Mouse (Mus musculus) limb, embryonic 10.5 days (tissue): ENCODE results near the gene Gm49378. TPM values are rescaled to one million over a fixed set of nuclear protein-coding genes. Genes with fewer than 3 reads are reported as not detected.
A peak's percentile ranks its signal among the peaks of the same experiment; 100 is the strongest.

Experiments used
- DNase-seq: peaks from one replicate; pipeline ENCODE4 v3.0.0-alpha.2; 2017; ENCODE audit warnings: low spot score
- H3K27ac ChIP-seq: fragments of 300-500 bp; sonication (generic); 2 replicates; pipeline ENCODE4 v1.5.1; 2016; ENCODE audit warnings: mild to moderate bottlenecking
- H3K27me3 ChIP-seq: fragments of 300-500 bp; sonication (generic); 2 replicates; pipeline ENCODE4 v1.6.1; 2016; ENCODE audit warnings: low read depth, mild to moderate bottlenecking; ENCODE audit not compliant: poor library complexity, severe bottlenecking
- H3K36me3 ChIP-seq: fragments of 300-500 bp; sonication (generic); 2 replicates; pipeline ENCODE4 v1.6.1; 2016; ENCODE audit warnings: mild to moderate bottlenecking, moderate library complexity
- H3K4me1 ChIP-seq: fragments of 300-500 bp; sonication (generic); 2 replicates; pipeline ENCODE4 v1.6.1; 2016
- H3K4me3 ChIP-seq: fragments of 300-500 bp; sonication (generic); 2 replicates; pipeline ENCODE4 v1.5.1; 2016; ENCODE audit warnings: mild to moderate bottlenecking, moderate library complexity
- H3K9me3 ChIP-seq: fragments of 300-500 bp; sonication (generic); replicated peaks from 2 replicates; pipeline ENCODE4 v1.6.1; 2016; ENCODE audit warnings: mild to moderate bottlenecking
- WGBS: fragments of 180-500 bp; shearing (Covaris S2); methylation state at CpG from one replicate; pipeline ENCODE4 v1.1.7; 2016; 5-methylcytosine and 5-hydroxymethylcytosine counted together
- polyA plus RNA-seq: library from polyadenylated mRNA; unstranded; fragments of >200 nt; fragmentation: Nextera tagmentation; extraction: Ambion mirVana; gene quantifications from 2 replicates; pipeline ENCODE4 v1.2.1, GENCODE M21; 2016

The Gm49378 gene
- polyA plus RNA-seq, 1 experiment from 2014 or later: 2.2 TPM

DNA sequence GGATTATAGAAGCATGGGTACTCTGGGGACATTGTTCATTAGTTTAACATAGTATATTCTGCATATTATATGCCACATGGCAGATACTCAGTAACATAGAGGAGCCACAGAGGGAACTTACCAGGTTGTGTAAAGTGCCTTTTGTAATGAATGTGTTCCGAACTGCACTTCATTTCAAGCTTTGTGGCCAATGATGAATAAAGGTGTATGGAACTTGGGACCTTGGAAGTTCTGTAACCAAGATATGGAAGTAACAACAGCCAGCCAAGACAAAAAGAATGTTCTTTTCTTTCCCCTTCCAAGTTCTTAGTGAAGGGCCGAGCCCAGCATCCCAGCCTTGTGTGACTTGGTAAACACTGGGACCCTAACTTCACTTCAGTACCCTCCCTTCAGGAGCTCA, 12.2 kb upstream of the Gm49378 start, which contains the start of gene Tssk4:
Gene Tssk4 (plus strand): TSS at position 301 of the 400 bp plus-strand sequence.
- H3K27me3 ChIP-seq: no peaks in the 10 kb centered on the region
- no peak within 1 kb of the TSS for H3K27ac ChIP-seq
- peaks cover 23% of the 10 kb centered on the region for H3K36me3 ChIP-seq
- H3K4me1 ChIP-seq: peaks cover 5% of the 10 kb centered on the region
- no peaks in the 10 kb centered on the region for H3K9me3 ChIP-seq
- WGBS: 98% methylated on average over 2 of the region's 2 CpGs
- DNase-seq: no peak
- H3K4me3 ChIP-seq: no peak within 1 kb of the TSS

GRCm38 (mm10) chr14:55644261-55644888, 6.7 kb upstream of the Gm49378 start:
- H3K9me3 ChIP-seq: no peaks in the 10 kb centered on the region
- DNase-seq: no peak
- H3K4me1 ChIP-seq: peaks cover 27% of the 10 kb centered on the region
- peak overlapping the region; percentile 98 for H3K4me3 ChIP-seq
- H3K27ac ChIP-seq: peak overlapping the region; percentile 59; the same call in 1 of the 2 replicates
- no peaks in the 10 kb centered on the region for H3K27me3 ChIP-seq
- 42% methylated on average over 17 of the region's 17 CpGs for WGBS
- peaks cover 49% of the 10 kb centered on the region for H3K36me3 ChIP-seq

- peaks cover 60% of the 10 kb centered on the region for H3K36me3 ChIP-seq
- peak within 1 kb of the TSS; percentile 98 for H3K27ac ChIP-seq
- H3K4me3 ChIP-seq: peak within 1 kb of the TSS; percentile 98
- peak; percentile 90 for DNase-seq
- no peaks in the 10 kb centered on the region for H3K9me3 ChIP-seq
- H3K27me3 ChIP-seq: no peaks in the 10 kb centered on the region
- peaks cover 27% of the 10 kb centered on the region for H3K4me1 ChIP-seq
- WGBS: under 1% methylated on average over 89 of the region's 89 CpGs
These were observed 5.6 kb upstream of the Gm49378 start, which contains the start of gene Tm9sf1 for GRCm38 (mm10) chr14:55643060-55643907. Gene Tm9sf1, minus strand, starts transcription at chr14:55643806.

DNA sequence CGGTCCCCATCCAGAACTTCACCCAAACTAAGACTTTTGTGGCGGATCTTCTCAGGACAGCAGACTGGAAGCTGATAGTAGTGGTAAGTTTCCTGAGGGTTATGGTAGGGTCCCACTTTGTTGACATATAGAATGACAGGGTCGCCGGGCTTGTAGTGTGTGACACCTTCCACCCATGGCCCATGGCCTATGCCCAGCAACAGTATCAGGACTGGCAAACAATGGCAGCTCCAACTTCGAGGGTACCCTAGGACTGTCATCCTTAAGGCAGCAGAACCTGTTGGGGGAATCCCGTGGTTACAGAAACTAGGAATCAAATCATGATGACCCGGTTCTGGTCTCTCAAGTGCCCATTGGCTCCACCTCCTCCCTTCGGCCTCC, 5.0 kb upstream of the Gm49378 start:
- peaks cover 66% of the 10 kb centered on the region for H3K36me3 ChIP-seq
- 28% methylated on average over 8 of the region's 8 CpGs for WGBS
- H3K4me3 ChIP-seq: peak overlapping the region; percentile 98
- H3K9me3 ChIP-seq: no peaks in the 10 kb centered on the region
- H3K27ac ChIP-seq: peak overlapping the region; percentile 98
- no peaks in the 10 kb centered on the region for H3K27me3 ChIP-seq
- peaks cover 27% of the 10 kb centered on the region for H3K4me1 ChIP-seq
- DNase-seq: no peak

DNA sequence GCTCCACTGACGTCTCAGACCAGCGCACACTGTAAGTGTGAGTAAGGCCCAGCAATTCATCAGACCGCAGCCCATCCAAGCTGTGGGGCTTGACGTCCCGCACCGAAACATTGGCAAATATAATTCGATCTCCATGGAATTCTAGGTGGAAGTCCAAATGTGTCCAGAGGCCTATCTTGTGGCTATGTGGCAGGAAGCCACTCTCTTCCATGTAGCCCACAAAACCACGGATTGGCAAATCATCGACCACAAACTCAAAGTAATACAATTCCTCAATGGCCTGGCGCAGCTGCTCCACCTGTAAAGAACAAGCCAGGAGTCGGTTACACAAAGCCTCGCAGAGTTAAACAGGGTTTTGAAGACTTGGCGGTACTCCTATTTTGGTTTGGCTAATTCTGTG, 3.6 kb upstream of the Gm49378 start:
- Histone ChIP-seq H3K36me3 (peaks cover 66% of the 10 kb centered on the region), H3K4me1 (peaks cover 29% of the 10 kb centered on the region), H3K9me3 (no peaks in the 10 kb centered on the region), H3K27me3 (no peaks in the 10 kb centered on the region), H3K4me3 (no peak overlapping the region), H3K27ac (no peak overlapping the region)
- DNase-seq: no peak
- WGBS: 97% methylated on average over 13 of the region's 13 CpGs

GRCm38 (mm10) chr14:55640816-55641215, 3.1 kb upstream of the Gm49378 start:
- no peaks in the 10 kb centered on the region for H3K27me3 ChIP-seq
- DNase-seq: no peak
- no peak overlapping the region for H3K4me3 ChIP-seq
- H3K27ac ChIP-seq: no peak overlapping the region
- H3K36me3 ChIP-seq: peaks cover 66% of the 10 kb centered on the region
- WGBS: 98% methylated on average over 14 of the region's 14 CpGs
- H3K4me1 ChIP-seq: peaks cover 30% of the 10 kb centered on the region
- H3K9me3 ChIP-seq: no peaks in the 10 kb centered on the region

DNA sequence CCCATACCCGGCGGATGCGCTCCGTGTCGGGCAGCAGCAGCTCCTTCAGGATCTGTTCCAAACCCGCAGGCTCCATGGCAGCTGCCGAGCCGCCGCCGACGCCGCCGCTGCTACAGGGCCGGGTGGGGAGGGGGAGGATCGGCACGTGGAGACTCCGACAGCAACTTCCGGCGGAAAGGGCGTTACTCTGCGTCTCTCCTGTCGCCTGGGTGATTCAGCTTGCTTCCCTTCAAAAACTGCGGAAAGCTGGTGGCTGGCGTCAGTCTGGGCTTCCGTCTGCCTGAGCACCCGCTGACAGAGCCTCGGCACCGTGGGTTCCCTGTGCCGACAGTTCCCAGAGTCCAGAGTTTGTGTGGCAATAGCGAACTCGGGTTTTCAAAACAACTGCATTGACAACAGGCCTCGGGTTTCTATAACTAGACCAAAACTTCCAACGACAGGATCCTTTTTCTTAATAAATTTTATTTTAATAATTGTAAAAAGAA, 2.1 kb downstream of the Gm49378 start, which contains the start of gene Ipo4:
Gene Ipo4 (minus strand): TSS at position 435 of the 485 bp plus-strand sequence.
- 2% methylated on average over 33 of the region's 33 CpGs for WGBS
- H3K36me3 ChIP-seq: peaks cover 85% of the 10 kb centered on the region
- H3K27me3 ChIP-seq: no peaks in the 10 kb centered on the region
- peaks cover 20% of the 10 kb centered on the region for H3K4me1 ChIP-seq
- H3K4me3 ChIP-seq: peak within 1 kb of the TSS; percentile 85
- H3K27ac ChIP-seq: peak within 1 kb of the TSS; percentile 84
- peak; percentile 97 for DNase-seq
- H3K9me3 ChIP-seq: no peaks in the 10 kb centered on the region

DNA sequence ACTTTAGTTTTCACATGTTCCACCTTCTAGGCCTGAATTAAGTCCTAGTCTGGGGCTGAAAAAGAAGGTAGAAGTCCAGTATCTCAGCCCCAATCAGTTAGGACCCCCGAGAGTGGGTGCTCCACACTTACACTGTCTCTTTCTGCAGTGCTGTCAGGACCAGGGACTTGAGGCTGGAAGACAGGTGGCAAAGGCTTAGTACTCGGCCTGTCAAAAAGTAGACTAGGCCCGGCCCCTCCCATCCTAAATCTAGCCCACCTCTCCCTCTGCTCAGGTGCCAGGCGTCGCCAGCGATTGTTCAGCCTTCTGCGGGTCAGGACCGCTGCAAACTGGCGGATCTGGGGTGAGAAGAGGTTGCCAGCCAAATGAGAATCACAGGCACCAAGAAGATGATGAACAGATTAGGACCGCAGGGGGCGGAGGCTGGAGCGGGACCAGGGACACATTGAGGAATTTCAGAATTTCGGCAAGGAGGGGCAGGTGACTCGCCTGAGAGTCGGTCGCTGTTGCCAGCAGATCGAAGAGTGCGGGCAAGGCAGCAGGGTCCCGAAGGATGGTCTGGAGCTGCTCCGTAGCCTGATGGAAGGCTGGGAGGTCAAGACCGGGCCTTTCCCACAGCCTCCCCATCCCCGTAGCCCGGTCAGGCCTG, 2.7 kb downstream of the Gm49378 start:
- H3K27me3 ChIP-seq: no peaks in the 10 kb centered on the region
- H3K4me3 ChIP-seq: peak overlapping the region; percentile 85
- peaks cover 20% of the 10 kb centered on the region for H3K4me1 ChIP-seq
- no peaks in the 10 kb centered on the region for H3K9me3 ChIP-seq
- WGBS: 3% methylated on average over 23 of the region's 23 CpGs
- peaks cover 85% of the 10 kb centered on the region for H3K36me3 ChIP-seq
- no peak for DNase-seq
- H3K27ac ChIP-seq: peak overlapping the region; percentile 84

DNA sequence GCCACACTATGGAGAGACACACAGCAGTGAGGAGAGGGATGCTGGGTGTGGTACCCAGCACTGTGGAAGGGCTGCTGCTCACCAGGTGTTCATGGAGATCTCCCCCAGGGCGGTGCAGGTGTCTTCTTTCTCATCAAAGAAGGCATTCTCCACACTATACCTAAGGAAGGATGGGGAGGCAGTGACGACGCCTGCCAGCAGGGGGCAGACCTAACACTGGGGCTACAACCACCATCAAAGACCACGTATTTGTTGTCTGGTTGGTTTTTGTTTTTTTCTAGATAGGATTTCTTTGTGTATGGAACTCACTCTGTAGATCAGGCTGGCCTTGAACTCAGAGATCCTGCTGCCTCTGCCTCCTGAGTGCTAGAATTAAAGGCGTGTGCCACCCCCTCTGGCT, 8.4 kb downstream of the Gm49378 start:
- H3K4me1 ChIP-seq: peaks cover 4% of the 10 kb centered on the region
- peaks cover 100% of the 10 kb centered on the region for H3K36me3 ChIP-seq
- H3K27ac ChIP-seq: no peak overlapping the region
- no peaks in the 10 kb centered on the region for H3K9me3 ChIP-seq
- H3K27me3 ChIP-seq: no peaks in the 10 kb centered on the region
- DNase-seq: peak; percentile 49
- no peak overlapping the region for H3K4me3 ChIP-seq
- WGBS: 61% methylated on average over 5 of the region's 5 CpGs

DNA sequence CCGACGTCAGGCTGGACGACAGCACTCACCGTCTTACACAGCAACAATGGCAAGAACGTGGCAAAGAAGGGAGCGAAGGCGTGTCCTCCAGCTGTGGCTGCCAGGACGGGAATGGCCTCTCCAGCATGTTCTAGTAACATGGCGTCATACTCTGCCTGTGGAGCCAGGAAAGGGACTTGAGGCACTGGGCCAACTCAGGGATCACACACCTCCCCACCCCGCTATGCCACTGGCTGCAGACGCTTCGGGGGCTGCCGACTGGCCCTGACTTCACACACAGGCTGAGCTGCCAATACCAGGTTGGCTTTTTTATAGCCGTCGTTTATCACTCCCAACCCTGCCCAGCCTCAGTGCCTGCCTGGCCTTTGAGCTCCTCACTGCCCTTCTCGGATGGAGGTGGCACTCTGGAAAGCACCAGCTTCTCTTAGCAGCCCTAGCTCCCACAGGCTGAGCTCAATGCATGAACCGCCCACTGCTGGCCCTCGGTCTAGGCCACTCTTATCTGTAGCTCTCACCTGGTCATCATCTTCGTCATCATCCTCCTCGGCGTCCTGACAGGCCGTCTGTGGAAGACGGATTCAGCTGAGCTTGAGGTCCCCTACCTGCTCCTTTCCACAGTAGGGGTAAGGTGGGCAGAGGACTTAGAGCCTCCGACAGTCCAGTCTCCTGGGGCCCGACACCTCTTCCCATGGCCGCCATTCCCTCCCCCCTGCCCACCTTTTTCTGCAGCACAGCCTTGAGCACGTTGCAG, 9.4 kb downstream of the Gm49378 start:
- DNase-seq: no peak
- Histone ChIP-seq H3K9me3 (no peaks in the 10 kb centered on the region), H3K4me3 (no peak overlapping the region), H3K27ac (no peak overlapping the region), H3K36me3 (peaks cover 100% of the 10 kb centered on the region), H3K4me1 (no peaks in the 10 kb centered on the region), H3K27me3 (no peaks in the 10 kb centered on the region)
- WGBS: 84% methylated on average over 27 of the region's 27 CpGs

DNA sequence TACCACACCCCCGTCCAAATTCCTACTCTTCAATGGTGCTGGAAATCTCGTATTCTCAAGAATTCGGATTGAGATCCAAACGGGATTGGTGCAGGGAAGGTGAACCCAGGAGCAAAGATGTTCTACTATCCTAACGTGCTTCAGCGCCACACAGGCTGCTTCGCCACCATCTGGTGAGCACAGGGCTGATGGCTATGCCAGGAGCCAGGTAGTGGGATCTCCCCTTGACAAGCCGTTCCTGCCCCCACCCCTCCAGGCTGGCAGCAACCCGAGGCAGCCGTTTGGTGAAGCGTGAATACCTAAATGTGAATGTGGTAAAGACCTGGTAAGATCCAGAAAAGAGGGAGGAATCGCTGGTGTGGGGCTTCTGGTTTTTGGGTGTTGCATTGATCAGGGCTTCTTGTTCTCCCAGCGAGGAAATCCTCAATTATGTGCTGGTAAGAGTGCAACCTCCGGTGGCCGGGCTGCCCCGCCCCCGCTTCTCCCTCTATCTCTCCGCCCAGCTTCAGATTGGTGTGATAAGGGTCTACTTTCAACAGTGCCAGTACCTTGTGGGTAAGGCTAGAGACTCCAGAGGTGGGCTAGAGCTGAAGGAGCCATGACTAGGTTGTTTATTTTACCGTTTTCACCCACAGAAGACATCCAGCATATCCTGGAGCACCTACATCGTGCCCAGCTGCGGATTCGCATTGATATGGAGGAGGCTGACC, 19.1 kb downstream of the Gm49378 start:
- DNase-seq: no peak
- H3K27ac ChIP-seq: peak overlapping the region; percentile 46; the same call in 1 of the 2 replicates
- peaks cover 21% of the 10 kb centered on the region for H3K4me1 ChIP-seq
- peak overlapping the region; percentile 39 for H3K4me3 ChIP-seq
- peaks cover 10% of the 10 kb centered on the region for H3K36me3 ChIP-seq
- no peaks in the 10 kb centered on the region for H3K9me3 ChIP-seq
- 49% methylated on average over 22 of the region's 22 CpGs for WGBS
- H3K27me3 ChIP-seq: peaks cover 9% of the 10 kb centered on the region; the same call in 1 of the 2 replicates
